Mouse (Mus musculus) retina, postnatal 7 days (tissue): Measurements from ENCODE around the gene Ankrd55.

Experiments
- DNase-seq: peaks from one replicate; pipeline ENCODE4 v3.0.0-alpha.2; 2012; ENCODE audit warnings: low read depth, low spot score

Gene Ankrd55

GRCm38 (mm10) chr13:112343628-112344009, 55.4 kb downstream of the Ankrd55 start:
- DNase-seq: no peak

DNA sequence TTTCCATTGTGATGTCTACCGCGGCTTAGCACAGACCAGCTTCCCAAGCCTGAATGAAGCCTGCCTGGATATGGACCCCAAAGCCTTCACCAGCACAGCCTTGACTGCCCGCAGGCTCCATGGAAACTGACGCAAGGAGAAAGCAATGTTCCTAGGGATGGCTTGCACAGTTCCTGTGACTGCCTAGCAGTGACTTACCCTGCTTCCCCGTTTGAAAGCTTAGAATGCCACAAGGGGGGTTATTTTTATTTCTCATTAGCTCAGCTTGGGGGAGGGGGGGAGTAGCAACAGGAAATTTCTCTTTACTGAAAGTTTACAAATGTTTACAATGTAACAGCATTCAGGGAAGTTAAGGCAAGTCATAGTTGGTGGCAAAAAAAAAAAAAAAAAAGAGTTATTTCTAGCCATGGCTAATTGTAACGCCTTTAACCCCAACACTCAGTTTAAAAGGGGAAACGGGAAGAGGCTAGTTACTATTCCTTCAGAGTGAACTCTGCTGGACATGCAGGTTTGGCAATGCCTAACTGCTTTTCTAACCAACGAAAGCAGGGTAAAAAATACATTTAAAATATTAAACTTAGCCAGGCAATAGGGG, 56.1 kb downstream of the Ankrd55 start:
- no peak for DNase-seq

DNA sequence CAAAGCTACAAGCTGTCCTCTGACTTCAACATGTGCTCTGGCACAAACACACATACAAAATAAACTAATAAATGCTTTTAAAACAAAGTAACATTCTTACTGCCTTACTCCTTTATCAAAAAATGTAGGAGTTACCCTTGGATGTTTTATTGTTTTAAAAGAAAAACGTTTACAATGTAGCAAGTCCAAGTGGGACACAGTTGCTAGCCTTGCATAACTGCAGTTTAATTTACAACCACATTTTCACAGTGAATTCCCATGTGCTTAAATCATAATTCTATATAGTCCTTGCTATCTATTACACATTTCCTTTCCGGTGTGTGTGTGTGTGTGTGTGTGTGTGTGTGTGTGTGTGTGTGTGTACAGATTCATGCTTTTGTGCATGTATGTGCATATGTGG, 57.3 kb downstream of the Ankrd55 start:
- no peak for DNase-seq

- DNase-seq: no peak
Observed at GRCm38 (mm10) chr13:112346031-112346430, 57.8 kb downstream of the Ankrd55 start.

- no peak for DNase-seq
Observed at GRCm38 (mm10) chr13:112346659-112347142, 58.5 kb downstream of the Ankrd55 start.

DNA sequence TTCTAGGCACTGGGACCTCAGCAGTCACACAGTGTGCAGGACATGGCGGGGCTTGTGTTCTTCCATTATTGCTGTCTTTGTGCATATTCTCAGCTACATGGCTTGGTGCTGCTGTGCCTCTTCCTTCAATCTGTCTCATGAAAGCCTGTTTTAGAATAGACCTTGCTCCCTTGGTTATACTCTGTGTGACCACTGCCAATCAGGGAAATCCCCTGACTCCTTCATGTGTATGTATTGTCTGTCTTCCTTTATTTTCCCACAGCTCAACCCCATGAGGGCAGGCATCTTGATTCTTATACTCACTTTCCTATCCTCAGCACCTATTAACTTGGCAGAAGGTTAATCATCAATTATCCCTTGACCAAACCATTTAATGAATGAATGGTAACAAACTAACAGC, 60.0 kb downstream of the Ankrd55 start:
- no peak for DNase-seq

- no peak for DNase-seq
Observed at GRCm38 (mm10) chr13:112348896-112349484, 60.7 kb downstream of the Ankrd55 start.

DNA sequence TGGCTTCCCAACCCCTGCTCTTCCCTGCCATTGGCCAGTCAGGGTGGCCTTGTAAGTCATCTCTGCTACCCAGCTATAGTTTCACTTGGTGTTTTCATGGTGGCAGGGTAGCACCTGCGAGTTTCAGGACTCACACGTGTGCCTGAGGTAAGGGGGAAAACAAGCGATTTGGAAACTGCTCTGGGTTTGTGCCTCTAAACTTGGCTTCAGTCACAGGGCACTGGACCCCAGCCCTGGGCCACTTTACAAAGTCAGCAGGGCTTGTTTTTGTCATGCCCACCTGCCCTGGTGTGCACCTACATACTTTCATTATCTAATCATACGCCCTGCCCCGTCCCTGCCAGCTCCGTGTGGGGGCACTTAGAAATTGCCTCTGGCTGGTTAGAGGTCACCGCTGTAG, 61.2 kb downstream of the Ankrd55 start:
- no peak for DNase-seq

- no peak for DNase-seq
Observed at GRCm38 (mm10) chr13:112351943-112352342, 63.7 kb downstream of the Ankrd55 start.

DNA sequence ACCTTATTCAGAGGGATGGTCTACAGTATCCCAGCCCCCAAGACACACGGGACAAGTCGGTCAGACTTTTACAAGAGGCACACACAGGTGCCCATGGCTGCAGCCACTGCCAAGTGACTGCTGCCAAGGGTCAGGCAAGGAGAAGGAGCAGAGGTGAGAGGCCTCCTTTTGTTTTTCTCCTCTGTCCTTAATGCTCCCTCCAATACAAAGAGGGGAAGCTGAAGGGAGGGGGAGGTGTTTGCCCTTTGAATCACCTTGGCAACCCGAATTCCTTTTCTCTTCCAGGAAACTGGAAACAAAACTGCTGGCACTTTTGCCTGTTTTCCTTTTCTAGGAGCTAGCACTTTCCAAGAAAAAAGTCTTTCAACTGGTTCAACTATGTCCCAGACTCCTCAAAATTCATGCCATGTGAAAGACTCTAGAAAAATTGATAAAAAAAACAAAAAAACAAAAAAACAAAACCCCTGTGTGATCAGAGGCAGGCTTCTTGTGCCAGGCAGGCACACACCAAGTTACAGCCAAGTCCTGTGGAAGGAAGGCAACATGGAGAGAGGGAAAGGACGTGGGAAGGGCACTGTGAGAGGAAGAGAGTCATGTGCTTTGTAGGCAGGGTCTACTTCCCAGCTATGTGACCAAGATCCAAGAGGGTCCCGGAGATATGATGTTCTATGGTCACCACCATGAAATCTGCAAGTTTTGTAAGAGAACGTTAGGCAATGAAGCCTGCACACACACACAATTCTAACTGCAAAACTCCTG, 66.0 kb downstream of the Ankrd55 start:
- DNase-seq: no peak

- no peak for DNase-seq
Observed at GRCm38 (mm10) chr13:112354958-112355357, 66.7 kb downstream of the Ankrd55 start.

- DNase-seq: no peak
Observed at GRCm38 (mm10) chr13:112355794-112356486, 67.7 kb downstream of the Ankrd55 start.

GRCm38 (mm10) chr13:112361575-112361974, 73.3 kb downstream of the Ankrd55 start:
- no peak for DNase-seq

DNA sequence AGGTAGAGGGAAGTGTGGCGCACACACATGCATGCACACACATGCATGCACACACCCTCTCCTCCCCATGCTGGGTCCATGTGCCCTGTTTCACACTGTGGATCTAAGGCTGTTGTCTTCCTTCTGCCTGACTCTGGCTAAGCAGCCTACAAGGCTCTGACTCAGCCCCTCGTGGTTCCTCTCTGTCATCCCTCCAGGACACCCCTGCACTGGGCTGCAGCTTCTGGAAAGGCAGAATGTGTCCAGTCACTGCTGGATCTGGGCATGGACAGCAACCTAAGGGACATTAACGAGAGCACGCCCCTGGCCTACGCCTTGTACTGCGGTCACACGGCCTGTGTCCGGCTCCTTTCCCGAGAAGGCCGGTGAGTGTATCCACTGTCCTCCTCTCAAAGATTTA, 75.0 kb downstream of the Ankrd55 start:
- DNase-seq: no peak

DNA sequence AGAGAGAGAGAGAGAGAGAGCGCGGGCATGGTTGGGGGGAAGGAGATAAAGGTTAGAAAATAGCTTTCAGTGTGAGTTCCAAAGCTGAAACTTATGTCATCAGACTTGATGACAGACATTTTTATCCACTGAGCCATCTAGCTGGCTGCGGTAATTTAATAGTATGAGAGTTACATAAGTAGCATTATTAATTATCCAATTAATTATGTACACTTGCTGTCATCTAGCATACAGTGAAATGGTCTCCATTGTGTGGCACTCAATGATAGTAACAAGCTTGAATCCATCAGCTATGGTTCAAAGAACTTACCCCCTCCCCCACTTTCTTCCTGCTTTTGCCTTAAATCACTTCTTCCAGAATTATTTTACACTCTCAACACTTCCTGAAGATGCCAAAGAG, 75.5 kb downstream of the Ankrd55 start:
- no peak for DNase-seq

DNA sequence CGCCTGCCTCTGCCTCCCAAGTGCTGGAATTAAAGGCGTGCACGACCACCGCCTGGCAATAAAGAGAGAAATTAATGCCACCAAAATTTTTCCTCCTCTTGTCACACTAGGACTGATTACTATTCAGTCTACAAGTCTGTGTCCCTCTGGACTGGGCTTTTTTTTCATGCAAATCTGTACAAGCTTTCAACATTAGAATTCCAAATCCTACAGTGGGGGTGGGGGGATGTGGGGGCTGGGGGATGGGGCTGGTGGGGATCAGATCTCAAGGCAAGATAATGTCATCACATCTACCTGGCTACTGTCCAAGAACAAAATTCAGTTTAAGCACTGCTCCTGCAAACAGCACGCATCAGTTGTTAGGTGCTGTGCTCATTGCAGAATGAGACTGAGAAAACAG, 76.4 kb downstream of the Ankrd55 start:
- no peak for DNase-seq

GRCm38 (mm10) chr13:112365303-112365702, 77.1 kb downstream of the Ankrd55 start:
- DNase-seq: no peak

- DNase-seq: no peak
Observed at GRCm38 (mm10) chr13:112365762-112366161, 77.5 kb downstream of the Ankrd55 start.

DNA sequence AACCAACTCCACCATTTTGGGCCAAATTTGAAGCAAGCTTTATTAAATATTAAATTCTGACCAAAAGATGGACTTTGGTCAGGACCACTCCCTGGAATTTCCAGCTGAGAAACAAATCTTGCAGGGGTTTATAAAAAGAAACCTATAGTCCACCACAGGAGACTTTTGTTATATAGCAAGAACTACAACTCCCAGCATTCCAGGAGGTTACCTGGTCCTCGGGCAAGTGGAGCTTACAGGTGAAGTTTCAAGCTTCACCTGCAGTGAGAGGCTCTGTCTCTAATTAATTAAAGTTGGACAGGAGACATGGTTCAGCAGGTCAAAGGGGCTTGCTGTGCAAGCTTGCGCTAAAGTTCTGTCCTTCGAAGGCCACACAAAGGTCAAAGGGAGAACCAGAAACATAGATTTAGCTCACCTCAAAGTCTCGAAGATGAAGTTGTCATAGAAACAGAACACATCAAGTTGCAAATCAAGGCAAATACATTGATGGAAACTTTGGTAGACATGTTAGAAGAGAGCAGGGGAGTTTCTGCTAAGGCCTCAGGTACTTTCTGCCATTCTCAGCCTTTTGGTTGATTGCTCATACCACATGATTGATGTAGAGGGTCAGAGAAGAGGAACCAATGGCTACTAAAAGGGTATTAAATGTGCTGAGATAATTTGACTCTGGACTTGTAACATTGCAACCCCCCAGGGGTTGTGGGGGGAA, 78.2 kb downstream of the Ankrd55 start:
- DNase-seq: no peak

DNA sequence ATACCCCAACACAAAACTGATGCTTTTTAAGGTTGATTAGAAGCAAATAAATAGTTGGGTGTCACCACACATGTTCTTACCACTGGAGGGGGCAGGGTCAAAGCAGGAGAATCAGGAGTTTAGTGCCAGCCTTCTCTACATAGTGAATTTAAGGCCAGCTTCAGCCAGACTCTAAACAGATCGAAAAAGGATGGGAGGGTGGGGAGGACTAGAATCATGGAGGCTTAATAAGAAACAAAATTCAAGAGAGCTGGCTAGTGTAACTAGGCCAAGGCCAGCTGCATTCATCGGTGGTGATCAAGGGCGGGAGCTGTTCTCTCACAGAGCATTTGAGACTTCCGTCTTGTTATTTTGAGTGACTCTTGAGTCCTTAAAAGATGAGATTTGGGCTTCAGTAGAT, 83.5 kb downstream of the Ankrd55 start:
- no peak for DNase-seq

DNA sequence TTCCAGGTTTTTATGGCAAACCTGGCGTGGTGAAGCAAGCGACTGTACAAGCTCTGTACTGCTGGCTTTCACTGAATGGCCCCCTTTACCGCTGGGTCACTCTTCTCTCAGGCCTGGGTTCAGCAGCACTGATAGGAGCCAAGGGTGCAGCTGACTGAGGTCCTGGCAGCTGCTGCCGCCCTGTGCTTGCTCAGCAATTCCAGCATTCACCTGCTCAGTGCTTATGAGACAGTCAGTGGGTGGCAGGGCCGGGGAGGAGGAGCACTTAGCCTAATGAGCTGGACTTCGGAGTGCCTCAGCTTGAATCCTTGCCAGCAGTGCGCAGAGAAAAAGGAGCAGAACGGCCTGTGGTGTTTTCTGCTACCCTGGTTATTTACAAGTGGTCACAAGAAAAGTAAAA, 87.5 kb downstream of the Ankrd55 start:
- peak; percentile 11 for DNase-seq
